Mouse (Mus musculus): ENCODE measurements at regions not wholly inside any gene's neighbourhood (a gene's known extent, or its start where the extent isn't known, plus 50 kb on each side); places are given as distances from the start of the nearest gene placed in this dataset.
A peak's percentile ranks its signal among the peaks of the same experiment; 100 is the strongest.
"Not testable (repeated sequence)": the region's sequence is repeated elsewhere in the genome, so short reads cannot be mapped to it uniquely, and the experiment has no call there.

- no peaks in the 10 kb centered on the region for H3K9me3 ChIP-seq
- no peak overlapping the region for H3K4me3 ChIP-seq
- H3K4me2 ChIP-seq (replicated peaks), result no peak overlapping the region
- no peak overlapping the region for H3K27ac ChIP-seq (replicated peaks)
- H3K27me3 ChIP-seq, result no peaks in the 10 kb centered on the region
- no peak overlapping the region for H3K9ac ChIP-seq (replicated peaks)
- no peaks in the 10 kb centered on the region for H3K4me1 ChIP-seq
- H3K36me3 ChIP-seq, result no peaks in the 10 kb centered on the region
- WGBS, result 67% methylated on average over 1 of the region's 1 CpGs
- ATAC-seq (ENCODE audit: low FRiP score, low read depth), result no peak
Observed at GRCm38 (mm10) chr12:65325347-65325746, 100.0 kb downstream of the Wdr20rt start.

DNA sequence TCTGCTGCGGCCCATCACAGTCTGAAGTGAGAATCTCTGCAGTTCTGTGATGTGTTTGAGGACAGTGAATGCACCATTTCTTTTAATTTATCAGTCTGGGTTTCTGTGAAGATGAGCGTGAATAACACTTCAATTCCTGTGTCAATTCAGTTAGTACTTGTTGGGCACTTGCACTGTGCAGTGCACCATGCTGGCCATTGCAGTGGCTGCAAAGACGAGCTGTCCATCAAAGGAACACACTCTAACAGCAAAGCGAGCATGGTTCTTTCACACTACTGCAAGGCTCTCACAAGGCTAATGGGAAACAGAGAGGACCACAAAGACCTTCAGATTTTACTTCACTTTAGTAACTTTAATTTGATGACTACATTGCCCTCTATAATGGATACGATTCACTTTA, 103.2 kb downstream of the Wdr20rt start:
- H3K9me3 ChIP-seq, result no peaks in the 10 kb centered on the region
- no peaks in the 10 kb centered on the region for H3K36me3 ChIP-seq
- ATAC-seq (ENCODE audit: low FRiP score, low read depth), result no peak
- H3K27me3 ChIP-seq, result no peaks in the 10 kb centered on the region
- H3K4me1 ChIP-seq, result no peaks in the 10 kb centered on the region
- H3K9ac ChIP-seq (replicated peaks), result no peak overlapping the region
- H3K4me2 ChIP-seq (replicated peaks), result no peak overlapping the region
- no peak overlapping the region for H3K4me3 ChIP-seq
- WGBS, result 83% methylated on average over 5 of the region's 5 CpGs
- H3K27ac ChIP-seq (replicated peaks), result no peak overlapping the region

DNA sequence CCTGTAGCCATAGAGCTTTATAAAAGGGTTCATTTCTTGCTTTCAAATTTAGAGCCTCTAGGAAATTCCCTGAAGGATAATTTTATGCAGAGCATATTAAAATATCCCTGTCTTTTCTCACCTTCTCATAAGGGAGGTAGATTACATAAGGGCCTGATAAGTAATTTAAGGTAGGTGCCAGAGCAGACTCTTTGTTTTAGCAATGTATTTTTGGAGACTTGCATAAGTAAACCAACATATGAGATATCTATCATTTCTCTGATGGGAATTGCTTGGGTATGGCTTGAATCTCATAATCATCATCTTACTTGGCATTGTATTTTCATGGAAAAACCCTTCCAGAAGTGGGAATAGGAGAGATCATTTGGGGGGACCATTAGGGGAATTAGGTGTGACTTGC, 104.4 kb downstream of the Wdr20rt start:
- H3K36me3 ChIP-seq, result no peaks in the 10 kb centered on the region
- no peak overlapping the region for H3K4me2 ChIP-seq (replicated peaks)
- H3K9me3 ChIP-seq, result no peaks in the 10 kb centered on the region
- no peak overlapping the region for H3K4me3 ChIP-seq
- no peak for ATAC-seq (ENCODE audit: low FRiP score, low read depth)
- no peaks in the 10 kb centered on the region for H3K27me3 ChIP-seq
- H3K27ac ChIP-seq (replicated peaks), result no peak overlapping the region
- no peaks in the 10 kb centered on the region for H3K4me1 ChIP-seq
- no peak overlapping the region for H3K9ac ChIP-seq (replicated peaks)

- Histone ChIP-seq H3K4me2 (replicated peaks) (no peak overlapping the region), H3K4me3 (no peak overlapping the region), H3K9ac (replicated peaks) (no peak overlapping the region), H3K27me3 (no peaks in the 10 kb centered on the region), H3K27ac (replicated peaks) (no peak overlapping the region), H3K9me3 (no peaks in the 10 kb centered on the region), H3K36me3 (no peaks in the 10 kb centered on the region), H3K4me1 (no peaks in the 10 kb centered on the region)
- no peak for ATAC-seq (ENCODE audit: low FRiP score, low read depth)
- WGBS, result 64% methylated on average over 2 of the region's 2 CpGs
Observed at GRCm38 (mm10) chr12:65340009-65340408, 114.7 kb downstream of the Wdr20rt start.

GRCm38 (mm10) chr12:65347251-65347650, 121.9 kb downstream of the Wdr20rt start:
- no peaks in the 10 kb centered on the region for H3K4me1 ChIP-seq
- WGBS, result 61% methylated on average over 1 of the region's 1 CpGs
- no peaks in the 10 kb centered on the region for H3K36me3 ChIP-seq
- no peak overlapping the region for H3K4me3 ChIP-seq
- H3K27ac ChIP-seq (replicated peaks), result no peak overlapping the region
- no peak for ATAC-seq (ENCODE audit: low FRiP score, low read depth)
- H3K9ac ChIP-seq (replicated peaks), result no peak overlapping the region
- no peaks in the 10 kb centered on the region for H3K9me3 ChIP-seq
- H3K4me2 ChIP-seq (replicated peaks), result no peak overlapping the region
- H3K27me3 ChIP-seq, result no peaks in the 10 kb centered on the region

- 77% methylated on average over 4 of the region's 4 CpGs for WGBS
- H3K9ac ChIP-seq (replicated peaks), result no peak overlapping the region
- H3K36me3 ChIP-seq, result no peaks in the 10 kb centered on the region
- no peak overlapping the region for H3K4me3 ChIP-seq
- H3K27ac ChIP-seq (replicated peaks), result no peak overlapping the region
- no peak for ATAC-seq (ENCODE audit: low FRiP score, low read depth)
- no peaks in the 10 kb centered on the region for H3K9me3 ChIP-seq
- no peaks in the 10 kb centered on the region for H3K4me1 ChIP-seq
- H3K27me3 ChIP-seq, result no peaks in the 10 kb centered on the region
- H3K4me2 ChIP-seq (replicated peaks), result no peak overlapping the region
Observed at GRCm38 (mm10) chr12:65349535-65349934, 124.2 kb downstream of the Wdr20rt start.

DNA sequence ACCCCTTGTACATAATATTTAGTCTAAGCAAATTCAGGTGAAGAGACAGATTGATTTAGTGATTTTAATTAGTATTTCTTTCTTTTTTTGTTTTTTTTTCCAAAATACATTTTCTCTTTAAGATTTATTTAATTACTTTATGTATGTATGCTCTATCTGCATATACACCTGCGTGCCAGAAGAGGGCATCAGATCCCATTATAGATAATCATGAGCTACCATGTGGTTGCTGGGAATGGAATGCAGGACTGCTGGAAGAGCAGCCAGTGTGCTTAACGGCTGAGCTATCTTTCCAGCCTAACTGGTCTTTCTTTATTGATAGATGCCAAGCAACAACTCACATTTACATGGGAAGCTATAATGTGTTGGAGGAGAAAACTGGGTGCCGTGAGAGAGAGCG, 138.9 kb downstream of the Wdr20rt start:
- WGBS, result 67% methylated on average over 4 of the region's 4 CpGs
- Histone ChIP-seq H3K4me2 (replicated peaks) (no peak overlapping the region), H3K9ac (replicated peaks) (no peak overlapping the region), H3K4me3 (no peak overlapping the region), H3K4me1 (no peaks in the 10 kb centered on the region), H3K27me3 (no peaks in the 10 kb centered on the region), H3K27ac (replicated peaks) (no peak overlapping the region), H3K36me3 (no peaks in the 10 kb centered on the region), H3K9me3 (no peaks in the 10 kb centered on the region)
- ATAC-seq (ENCODE audit: low FRiP score, low read depth), result no peak

DNA sequence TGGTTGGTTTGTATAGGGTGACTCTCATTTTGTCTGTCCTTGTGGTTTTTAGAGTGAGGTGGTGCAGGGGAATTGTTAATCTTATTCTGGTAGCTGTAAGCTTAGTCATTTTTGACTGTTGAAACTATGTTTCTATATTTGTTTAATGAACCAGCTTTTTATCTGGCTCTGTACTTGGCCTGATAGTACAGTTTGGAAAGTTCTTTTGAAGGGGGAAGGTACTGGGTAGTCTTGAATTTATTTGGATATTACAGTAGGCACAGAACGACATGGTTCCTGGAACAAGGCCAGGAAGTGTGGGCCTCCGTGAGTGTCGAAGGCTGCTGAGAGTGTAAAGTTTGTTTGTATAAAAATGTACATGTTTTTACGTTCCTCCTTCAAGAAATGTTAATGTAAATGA, 142.0 kb downstream of the Wdr20rt start:
- H3K9ac ChIP-seq (replicated peaks), result no peak overlapping the region
- no peak overlapping the region for H3K27ac ChIP-seq (replicated peaks)
- 85% methylated on average over 4 of the region's 4 CpGs for WGBS
- H3K9me3 ChIP-seq, result no peaks in the 10 kb centered on the region
- no peaks in the 10 kb centered on the region for H3K36me3 ChIP-seq
- H3K4me2 ChIP-seq (replicated peaks), result no peak overlapping the region
- H3K4me3 ChIP-seq, result no peak overlapping the region
- no peaks in the 10 kb centered on the region for H3K27me3 ChIP-seq
- H3K4me1 ChIP-seq, result no peaks in the 10 kb centered on the region
- no peak for ATAC-seq (ENCODE audit: low FRiP score, low read depth)

DNA sequence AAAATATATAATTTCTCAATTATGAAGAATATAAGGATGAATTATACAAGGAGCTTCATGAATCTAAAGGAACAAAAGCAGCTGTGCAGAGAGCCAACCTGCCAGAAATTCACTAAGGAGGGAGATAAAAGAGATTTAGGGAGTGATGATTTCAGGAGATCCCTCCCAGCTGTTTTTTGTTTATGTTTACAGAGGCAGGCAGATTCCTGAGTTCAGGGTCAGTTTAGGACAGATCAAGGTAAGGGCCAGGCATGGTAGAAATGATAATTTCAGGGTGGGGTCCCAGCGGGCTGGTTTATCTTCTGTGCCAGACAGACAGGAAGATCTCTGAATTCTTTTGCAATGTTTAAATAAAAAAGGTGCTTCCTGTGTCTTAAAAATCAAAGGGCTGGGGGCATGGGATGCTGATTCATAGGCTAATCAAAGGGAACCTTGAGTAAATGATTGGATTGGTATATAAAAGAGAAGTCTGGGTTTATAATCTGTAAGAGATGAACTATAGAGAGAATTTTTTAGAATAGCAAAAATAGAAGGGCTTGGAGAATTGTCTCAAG, 142.6 kb downstream of the Wdr20rt start:
- Histone ChIP-seq H3K9me3 (no peaks in the 10 kb centered on the region), H3K4me2 (replicated peaks) (no peak overlapping the region), H3K27ac (replicated peaks) (no peak overlapping the region), H3K4me1 (no peaks in the 10 kb centered on the region), H3K36me3 (no peaks in the 10 kb centered on the region), H3K4me3 (no peak overlapping the region), H3K27me3 (no peaks in the 10 kb centered on the region), H3K9ac (replicated peaks) (no peak overlapping the region)
- ATAC-seq (ENCODE audit: low FRiP score, low read depth), result no peak
- 90% methylated on average over 1 of the region's 1 CpGs for WGBS

DNA sequence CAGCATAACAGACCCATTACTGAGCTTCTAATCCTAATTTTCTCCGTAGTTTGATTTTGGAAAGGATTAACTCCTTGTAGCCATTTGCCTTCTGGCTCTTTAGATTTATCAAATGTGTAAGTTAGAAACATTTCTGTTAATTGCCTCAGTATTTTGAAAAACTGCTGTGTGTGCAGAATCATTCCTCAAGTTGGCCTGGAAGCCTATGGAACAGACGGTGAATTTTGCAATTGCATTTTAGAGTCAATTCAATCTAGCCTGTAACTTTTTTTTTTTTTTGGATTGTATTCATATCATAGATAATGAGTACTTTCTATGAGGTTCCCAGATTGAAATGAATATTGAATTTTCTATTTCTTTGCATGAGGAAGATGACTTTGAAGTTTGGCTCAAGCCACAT, 146.3 kb downstream of the Wdr20rt start:
- Histone ChIP-seq H3K27ac (replicated peaks) (no peak overlapping the region), H3K27me3 (no peaks in the 10 kb centered on the region), H3K4me3 (no peak overlapping the region), H3K9ac (replicated peaks) (no peak overlapping the region), H3K36me3 (no peaks in the 10 kb centered on the region), H3K4me2 (replicated peaks) (no peak overlapping the region), H3K4me1 (no peaks in the 10 kb centered on the region), H3K9me3 (no peaks in the 10 kb centered on the region)
- no peak for ATAC-seq (ENCODE audit: low FRiP score, low read depth)
- 88% methylated on average over 2 of the region's 2 CpGs for WGBS

- Histone ChIP-seq H3K9me3 (no peaks in the 10 kb centered on the region), H3K9ac (replicated peaks) (no peak overlapping the region), H3K27ac (replicated peaks) (no peak overlapping the region), H3K4me1 (peaks cover 9% of the 10 kb centered on the region; the same call in 1 of the 2 replicates), H3K27me3 (no peaks in the 10 kb centered on the region), H3K4me2 (replicated peaks) (no peak overlapping the region), H3K4me3 (no peak overlapping the region), H3K36me3 (no peaks in the 10 kb centered on the region)
- WGBS, result 95% methylated on average over 1 of the region's 1 CpGs
- ATAC-seq (ENCODE audit: low FRiP score, low read depth), result no peak
Observed at GRCm38 (mm10) chr12:65379321-65379720, 154.0 kb downstream of the Wdr20rt start.

- Histone ChIP-seq H3K4me1 (peaks cover 9% of the 10 kb centered on the region; the same call in 1 of the 2 replicates), H3K9ac (replicated peaks) (no peak overlapping the region), H3K9me3 (no peaks in the 10 kb centered on the region), H3K4me2 (replicated peaks) (no peak overlapping the region), H3K4me3 (no peak overlapping the region), H3K27ac (replicated peaks) (peak overlapping the region; percentile 54), H3K27me3 (no peaks in the 10 kb centered on the region), H3K36me3 (no peaks in the 10 kb centered on the region)
- WGBS, result 17% methylated on average over 5 of the region's 5 CpGs
- ATAC-seq (ENCODE audit: low FRiP score, low read depth), result peak; percentile 96
Observed at GRCm38 (mm10) chr12:65382118-65382791, 156.9 kb downstream of the Wdr20rt start.

DNA sequence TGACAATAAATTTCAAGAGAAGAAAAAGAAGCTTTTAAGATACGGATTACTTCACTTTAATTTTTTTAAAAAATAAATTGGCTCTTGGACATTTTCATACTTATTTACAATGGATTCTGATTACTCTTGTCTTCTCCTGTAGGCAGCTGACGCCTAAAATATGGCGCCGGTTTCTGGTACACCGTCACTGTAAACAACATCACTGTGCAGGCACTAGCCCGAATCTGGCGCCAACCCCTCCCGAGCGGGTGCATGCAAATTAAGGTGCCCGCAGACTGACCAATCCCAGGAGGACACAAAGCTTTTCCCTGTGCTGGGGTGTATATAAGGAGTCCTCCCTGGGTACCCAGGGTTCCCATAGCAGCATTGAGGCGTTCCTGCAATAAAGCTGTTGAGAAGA, 157.5 kb downstream of the Wdr20rt start:
- 85% methylated on average over 11 of the region's 11 CpGs for WGBS
- H3K36me3 ChIP-seq; H3K4me3 ChIP-seq; H3K4me2 ChIP-seq (replicated peaks); H3K4me1 ChIP-seq; H3K27me3 ChIP-seq; H3K27ac ChIP-seq (replicated peaks); H3K9ac ChIP-seq (replicated peaks); H3K9me3 ChIP-seq: not testable (repeated sequence)
- peak; percentile 27; the same call in 1 of the 2 replicates for ATAC-seq (ENCODE audit: low FRiP score, low read depth)
